Mouse (Mus musculus) ovary, postnatal 36 days (tissue): ENCODE data around the gene Slc35b4.

Experiments used
- DNase-seq: peaks from one replicate; pipeline ENCODE4 v3.0.0; 2022; ENCODE audit warnings: low spot score, mixed read lengths

Slc35b4 gene

GRCm38 (mm10) chr6:34176864-34177247 lies at the start of gene Slc35b4:
TSS of gene Slc35b4 (minus strand) at chr6:34177111.
- peak; percentile 89 for DNase-seq

DNA sequence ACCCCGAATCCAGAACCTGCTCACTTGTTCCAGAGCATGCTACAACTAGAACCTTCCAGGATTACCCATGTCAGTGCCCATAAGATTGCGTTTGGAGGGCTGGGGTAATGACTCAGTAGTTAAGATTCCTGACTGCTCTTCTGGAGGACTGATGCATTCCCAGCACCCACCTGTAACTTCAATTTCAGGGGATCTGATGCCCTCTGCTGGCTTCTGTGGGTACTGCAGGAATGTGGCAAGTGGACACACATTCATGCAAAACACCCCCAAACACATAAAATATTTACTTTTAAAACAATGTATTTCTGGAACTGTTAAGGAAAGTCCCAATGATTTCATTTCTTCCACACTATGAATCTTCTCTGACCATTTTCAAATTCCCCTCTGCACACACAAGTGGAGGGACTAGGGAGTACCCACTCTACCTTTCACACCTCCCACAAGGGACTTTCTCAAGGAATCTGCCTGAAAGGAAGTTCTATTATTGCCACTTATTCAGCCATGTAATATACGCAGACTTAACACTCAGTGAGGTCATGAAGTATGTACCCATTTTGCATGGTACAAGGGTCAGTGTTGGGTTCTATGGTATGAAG lies 48.2 kb upstream of the Slc35b4 start:
- DNase-seq, result no peak

- DNase-seq, result no peak
These were observed 39.8 kb upstream of the Slc35b4 start for GRCm38 (mm10) chr6:34216450-34217319.

GRCm38 (mm10) chr6:34205754-34206153 lies 28.8 kb upstream of the Slc35b4 start:
- no peak for DNase-seq

DNA sequence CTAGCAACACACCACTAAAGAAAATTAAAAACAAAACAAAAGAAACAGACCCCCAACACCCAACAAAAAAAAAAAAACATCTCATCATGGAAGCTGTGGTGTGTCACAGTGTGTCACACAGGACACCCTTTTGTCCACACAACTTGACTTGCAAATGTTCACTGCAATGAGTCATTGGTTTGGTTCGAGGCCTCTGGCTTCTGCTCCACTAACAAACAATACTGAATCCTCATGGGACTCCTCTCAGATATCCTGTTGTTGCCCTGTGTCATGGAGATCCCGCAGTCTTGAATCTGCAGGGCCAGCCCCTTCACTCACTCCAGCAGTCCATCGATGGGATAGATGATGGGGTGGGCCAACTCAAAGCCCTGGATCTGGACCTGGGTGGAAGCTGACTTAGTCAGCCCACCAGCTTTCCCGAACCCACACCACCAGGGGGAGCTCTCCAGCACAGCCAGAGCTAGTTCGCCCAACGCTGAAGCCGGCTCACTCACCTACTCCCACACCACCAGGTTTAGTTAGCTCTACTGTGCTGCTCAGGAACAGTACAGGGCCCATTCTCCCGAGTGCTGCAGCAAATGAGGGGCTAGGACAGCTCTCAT lies 28.2 kb upstream of the Slc35b4 start:
- DNase-seq, result peak; percentile 31

DNA sequence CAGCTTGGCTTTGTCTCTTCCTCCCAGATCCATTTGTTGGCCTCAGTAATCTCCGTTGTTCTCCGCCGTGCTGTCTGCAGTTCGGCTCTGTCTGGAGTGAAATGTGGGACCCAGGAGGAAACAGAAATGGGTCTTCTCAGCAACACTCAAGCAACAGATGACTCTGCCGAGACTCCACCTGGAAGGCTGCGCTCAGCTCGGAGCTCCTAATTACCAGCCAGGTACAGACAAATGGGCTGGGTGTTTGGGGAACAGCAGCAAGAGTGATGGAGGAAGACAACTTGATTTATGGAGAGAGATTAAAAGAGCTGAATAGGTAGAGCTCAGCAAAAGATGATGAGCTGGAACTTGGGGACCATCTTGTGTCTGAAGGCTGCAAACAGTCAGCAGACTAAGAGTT lies 26.6 kb upstream of the Slc35b4 start:
- no peak for DNase-seq

GRCm38 (mm10) chr6:34194981-34195380 lies 18.1 kb upstream of the Slc35b4 start:
- DNase-seq, result no peak

DNA sequence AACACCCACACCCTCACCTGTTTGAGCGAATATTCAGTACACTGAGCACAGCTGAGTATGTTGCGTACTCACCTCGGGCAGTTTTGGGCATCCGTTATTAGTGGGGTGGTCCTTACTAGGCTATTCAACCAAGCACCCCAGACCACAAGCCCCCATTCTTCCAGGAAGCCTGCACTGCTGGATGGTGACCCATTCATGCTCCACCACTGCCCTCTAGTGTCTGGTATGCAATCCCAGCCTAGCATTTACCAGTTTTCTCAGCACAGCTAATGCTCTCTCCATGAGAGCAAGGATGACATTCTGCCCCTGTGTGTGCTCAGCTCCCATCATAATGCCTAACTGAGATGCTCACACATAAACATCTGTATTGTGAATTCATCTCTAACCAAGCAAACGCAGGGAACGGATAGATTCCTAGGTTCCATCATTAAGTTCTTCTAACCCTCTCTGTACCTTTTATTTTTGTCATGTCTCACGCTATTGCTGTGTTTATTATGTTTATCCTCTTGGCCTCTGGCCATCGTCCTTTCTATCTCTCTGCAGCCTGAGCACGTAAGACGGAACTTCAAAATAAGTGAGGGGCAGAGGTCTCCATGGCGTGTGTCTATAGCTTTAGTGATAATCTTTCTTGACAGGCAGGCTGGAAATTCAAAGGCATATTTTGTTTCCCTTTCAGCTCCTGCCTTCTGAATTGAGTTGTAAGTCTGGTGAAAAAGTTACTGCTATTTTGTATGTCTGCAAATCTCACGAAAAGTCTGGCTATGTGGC lies 17.0 kb upstream of the Slc35b4 start:
- peak; percentile 39 for DNase-seq

- no peak for DNase-seq
These were observed 14.5 kb upstream of the Slc35b4 start for GRCm38 (mm10) chr6:34191401-34191800.

GRCm38 (mm10) chr6:34189494-34189893 lies 12.6 kb upstream of the Slc35b4 start:
- DNase-seq, result no peak

GRCm38 (mm10) chr6:34187986-34188599 lies 11.2 kb upstream of the Slc35b4 start:
- no peak for DNase-seq

GRCm38 (mm10) chr6:34187273-34187863 lies 10.5 kb upstream of the Slc35b4 start:
- no peak for DNase-seq

DNA sequence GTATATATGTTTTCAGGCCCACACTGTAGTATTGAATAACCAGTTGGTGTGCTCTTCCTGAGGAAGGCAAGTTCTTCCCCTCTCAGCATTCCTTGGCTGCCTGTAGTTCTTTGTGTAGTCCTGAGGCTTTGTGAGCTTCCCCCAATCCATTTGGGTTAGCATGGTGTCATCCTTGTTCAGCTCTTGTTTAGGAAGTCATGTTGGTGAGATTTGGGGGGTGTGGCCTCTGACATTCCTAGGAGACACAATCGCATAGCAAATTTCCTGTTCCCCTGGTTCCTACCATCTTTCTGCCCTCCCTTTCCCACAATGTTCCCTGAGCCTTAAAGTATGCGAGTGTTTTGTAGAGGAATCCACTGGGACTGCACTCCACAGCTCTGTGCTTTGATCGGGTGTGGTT lies 6.4 kb upstream of the Slc35b4 start:
- no peak for DNase-seq

GRCm38 (mm10) chr6:34181961-34182360 lies 5.0 kb upstream of the Slc35b4 start:
- no peak for DNase-seq

DNA sequence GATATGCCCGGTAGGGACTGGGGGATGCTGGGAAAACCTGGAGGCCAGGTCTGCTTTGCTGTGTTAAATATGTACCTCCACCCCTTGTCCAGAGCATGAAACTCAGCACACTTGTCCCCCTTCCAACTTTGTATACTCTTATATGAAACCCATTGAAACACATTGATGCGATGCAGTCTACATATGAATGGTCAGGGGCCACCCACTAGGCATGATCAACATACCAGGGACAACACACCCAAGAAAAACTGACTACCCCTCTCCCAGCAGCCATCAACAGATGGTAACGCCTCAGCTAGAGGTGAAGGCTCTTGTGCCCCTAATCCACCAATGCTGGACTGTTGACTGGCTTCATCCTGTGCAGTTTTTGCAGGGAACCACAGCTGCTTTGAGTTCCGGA lies 3.0 kb upstream of the Slc35b4 start:
- DNase-seq, result no peak

GRCm38 (mm10) chr6:34179007-34179406 lies 2.1 kb upstream of the Slc35b4 start:
- DNase-seq, result no peak

- DNase-seq, result no peak
These were observed 624 bp downstream of the Slc35b4 start for GRCm38 (mm10) chr6:34176111-34176863.

DNA sequence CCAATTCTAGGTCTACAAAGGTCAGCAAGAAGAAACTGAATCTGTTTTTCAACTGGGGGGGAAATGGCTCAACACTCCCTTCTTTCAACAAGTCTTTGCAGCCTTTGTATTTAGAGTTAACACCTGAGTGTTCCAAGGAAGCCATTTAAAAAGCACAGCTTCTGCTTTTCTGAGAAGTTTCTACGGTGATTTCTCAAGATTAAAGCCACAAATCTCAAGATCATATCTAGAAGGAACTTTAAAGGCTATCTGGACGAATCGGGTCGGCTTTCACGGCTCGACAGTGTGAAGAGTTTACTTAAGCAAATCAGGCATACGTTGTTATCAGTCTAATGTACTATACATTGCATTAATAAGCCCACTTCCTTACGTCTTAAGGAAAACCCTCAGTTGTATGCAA lies 2.2 kb downstream of the Slc35b4 start:
- DNase-seq, result no peak

DNA sequence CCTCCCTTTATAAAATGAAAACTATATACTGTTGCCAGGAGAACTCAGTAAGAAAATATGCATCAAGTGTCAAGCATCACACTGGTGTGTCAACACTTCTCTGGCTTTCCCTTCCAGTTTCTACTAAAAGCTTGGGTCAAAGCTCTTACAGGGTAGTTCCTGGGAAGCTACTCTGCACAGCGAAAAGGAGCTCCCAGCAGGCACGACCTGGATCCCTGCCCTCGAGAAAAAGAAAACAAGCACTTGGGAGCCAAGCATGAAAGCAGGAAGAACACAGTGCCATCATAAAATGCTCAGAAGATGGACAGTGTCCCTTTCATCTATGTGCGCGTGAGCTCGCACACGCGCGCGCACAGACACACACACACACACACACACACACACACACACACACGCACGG lies 3.7 kb downstream of the Slc35b4 start:
- no peak for DNase-seq

DNA sequence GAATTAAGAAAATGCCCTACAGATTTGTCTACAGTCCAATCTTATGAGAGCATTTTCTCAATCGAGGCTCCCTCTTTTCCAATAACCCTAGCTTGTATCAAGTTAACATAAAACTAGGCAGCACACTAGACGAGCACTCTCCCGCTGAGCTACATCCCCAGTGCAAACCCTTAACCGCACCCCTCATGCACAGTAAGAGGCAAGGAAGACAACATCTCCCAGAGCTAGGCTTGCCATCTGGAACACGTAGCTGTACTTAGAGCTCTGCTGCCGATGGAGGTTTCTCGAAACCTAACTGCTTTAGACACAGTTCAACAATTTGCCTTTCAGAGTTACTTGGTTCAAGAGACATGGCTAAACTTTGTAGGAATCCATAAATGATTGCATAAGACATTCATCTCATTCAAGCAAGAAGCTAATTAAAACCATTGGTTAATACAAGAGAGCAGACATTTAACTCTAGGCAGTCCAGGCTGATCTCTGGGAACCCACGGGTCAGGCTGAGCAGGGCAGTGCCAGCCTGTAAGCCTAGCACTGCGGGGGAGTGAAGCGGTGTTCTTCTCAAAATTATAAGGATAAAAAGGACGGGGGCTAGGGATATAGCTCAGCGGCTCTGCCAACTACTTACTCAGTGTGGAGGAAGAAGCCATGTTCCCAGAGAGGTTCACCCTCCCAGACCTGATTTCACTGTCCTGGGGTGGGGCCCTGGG lies 5.0 kb downstream of the Slc35b4 start:
- DNase-seq, result no peak
